Mouse (Mus musculus) forelimb bud, embryonic 11.5 days (tissue): ENCODE data around the gene Hoxb1.

Source experiments
- DNase-seq: peaks from one replicate; pipeline ENCODE4 v3.0.0-alpha.2; 2012; ENCODE audit warnings: low read depth, low spot score

The Hoxb1 gene

DNA sequence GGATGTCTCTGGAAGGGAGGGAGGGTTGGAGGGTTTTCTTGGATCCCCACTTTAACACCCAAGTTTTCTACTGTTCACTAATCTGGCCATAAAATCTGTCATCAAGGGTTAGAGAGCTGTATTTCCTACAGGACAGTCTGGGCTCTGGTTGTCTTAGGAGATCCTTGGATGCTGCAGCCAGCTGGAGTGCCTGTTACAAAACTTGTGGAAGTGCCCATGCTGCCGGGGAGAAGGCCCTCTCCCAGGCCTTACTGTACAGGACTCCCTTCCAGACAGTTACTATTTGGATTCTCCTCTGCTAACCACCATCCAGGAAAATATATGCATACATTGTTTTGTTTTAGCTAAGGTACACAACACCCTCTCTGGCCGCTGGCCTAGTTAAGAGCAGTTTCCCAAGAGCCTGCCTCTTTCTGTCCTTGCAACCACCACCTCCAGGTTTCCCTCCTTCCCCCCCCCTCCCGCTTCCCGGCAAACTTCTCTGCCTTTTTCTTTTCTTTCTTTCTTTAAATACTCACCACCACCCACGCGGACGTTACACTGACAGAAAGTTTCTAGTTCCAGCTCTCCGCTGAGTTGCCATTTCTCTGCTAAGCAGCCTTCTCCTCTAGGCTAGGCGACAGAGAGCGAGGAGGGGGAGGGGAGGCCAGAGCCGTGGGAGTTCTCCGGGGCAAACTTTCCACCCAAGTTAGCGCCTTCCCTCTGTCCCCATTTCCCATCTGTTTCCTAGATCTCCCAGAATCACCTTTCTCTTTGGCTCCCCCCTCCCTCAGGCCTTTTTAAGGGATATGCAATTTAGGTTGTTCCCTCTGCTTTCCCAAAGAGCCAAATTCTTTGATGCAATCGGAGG is 15.8 kb upstream of the Hoxb1 start:
- no peak for DNase-seq

DNA sequence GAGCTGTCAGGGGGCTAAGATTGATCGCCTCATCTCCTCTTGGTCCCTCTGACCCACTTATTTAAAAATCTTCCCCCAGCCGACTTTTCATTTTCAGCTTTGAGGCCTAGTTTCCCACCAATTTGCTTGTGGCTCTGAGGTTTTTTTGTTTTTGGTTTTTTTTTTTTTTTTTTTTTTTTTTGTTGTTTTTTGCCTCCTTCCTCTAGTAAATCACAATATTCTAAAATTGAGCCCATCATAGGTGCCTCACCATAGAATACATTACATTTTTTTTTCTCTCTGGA is 15.3 kb upstream of the Hoxb1 start, which contains the start of gene Hoxb2:
Hoxb2 (plus strand) TSS at position 185 of the 284 bp plus-strand sequence.
- no peak for DNase-seq

DNA sequence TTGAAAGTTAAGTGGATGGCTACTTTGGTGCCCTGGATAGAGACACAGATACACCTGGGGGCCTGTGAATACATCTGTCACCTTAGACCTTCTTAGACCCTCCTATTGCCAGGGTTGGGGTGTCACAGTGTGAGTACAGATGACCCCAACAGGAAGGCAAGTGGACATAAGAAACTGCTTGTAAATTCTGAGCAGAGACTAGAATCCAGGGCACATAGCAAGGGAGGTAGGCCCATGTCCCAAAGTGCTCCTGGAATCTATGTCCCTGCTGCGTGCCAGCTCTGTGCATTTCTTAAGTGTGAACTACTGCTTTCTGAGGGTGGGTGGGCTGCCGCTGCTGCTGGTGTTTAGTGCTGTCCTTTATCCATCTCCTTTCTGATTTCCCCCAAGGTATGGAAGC is 14.8 kb upstream of the Hoxb1 start:
- DNase-seq = no peak

DNA sequence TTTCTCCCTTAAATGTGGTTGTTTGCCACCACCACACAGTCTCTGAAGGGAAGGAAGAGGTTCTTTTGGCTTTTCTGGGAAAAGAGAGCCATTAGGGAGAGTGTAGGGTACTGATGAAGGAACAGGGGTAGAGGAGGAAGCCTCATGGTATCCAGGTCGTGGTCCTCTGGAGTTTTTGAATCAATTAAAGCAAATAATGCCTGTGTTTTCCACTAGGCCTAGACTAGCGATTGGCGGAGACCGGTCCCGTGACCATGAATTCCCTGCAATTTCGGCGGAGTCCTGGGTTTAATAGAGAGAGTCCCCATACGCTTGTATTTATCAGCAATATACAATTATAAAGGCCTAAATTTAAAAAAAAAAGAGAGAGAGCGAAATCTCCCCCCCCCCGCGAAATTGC is 14.2 kb upstream of the Hoxb1 start:
- no peak for DNase-seq

DNA sequence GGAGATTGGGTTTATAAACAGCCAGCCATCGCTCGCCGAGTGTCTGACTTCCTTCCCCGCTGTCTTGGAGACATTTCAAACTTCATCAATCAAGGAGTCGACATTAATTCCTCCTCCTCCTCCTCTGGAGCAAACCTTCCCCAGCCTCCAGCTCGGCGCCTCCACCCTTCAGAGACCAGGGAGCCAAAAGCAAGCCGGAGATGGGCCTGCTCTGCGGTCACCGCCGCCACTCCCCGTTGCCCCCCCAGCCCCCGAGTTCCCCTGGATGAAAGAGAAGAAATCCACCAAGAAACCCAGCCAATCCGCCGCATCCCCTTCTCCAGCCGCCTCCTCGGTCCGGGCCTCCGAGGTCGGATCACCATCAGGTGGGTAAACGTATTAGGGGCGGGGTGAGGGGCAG is 13.7 kb upstream of the Hoxb1 start:
- no peak for DNase-seq

DNA sequence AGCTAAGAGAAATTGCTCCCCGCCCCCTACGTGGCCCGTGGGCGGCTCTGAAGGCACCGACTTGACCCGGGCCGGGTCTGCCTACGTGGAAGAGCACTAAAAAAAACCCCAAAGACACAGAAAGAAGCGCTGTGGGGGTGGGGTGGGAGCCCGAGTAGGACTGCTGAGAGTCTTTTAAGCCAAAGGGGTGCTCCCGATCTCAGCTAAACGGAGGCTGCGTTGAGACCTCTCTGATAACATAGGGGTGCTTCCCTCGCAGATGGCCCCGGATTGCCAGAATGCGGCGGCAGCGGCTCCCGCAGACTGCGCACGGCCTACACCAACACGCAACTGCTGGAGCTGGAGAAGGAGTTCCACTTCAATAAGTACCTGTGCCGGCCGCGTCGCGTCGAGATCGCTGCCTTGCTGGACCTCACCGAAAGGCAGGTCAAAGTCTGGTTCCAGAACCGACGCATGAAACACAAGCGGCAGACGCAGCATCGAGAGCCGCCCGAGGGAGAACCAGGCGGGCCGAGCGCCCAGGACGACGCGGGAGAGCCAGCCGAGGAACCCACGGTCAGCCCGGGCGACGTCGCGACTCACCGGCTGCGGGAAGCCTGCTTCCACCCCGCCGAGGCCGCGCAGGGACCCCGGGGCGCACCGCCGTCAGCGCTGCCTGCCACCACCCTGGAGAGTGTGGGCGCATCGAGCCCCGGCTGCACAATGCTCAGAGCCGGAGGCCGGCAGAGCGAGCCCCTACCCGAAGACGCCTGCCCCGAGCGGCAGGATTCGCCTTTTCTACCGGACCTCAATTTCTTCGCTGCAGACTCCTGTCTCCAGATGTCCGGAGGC is 12.6 kb upstream of the Hoxb1 start:
- DNase-seq = no peak

DNA sequence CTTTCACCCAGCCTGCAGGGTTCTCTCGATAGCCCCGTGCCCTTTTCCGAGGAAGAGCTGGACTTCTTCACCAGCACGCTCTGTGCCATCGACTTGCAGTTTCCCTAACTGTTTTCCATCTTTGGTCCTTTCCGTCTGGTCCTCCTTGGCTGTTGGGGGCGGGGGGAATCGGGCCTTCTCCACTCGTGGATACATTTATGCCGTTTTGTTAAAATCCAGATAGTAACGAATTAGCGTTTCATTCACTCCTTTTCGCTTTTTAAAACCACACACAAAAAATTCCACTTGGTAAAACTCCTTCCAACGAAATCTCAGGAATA is 12.1 kb upstream of the Hoxb1 start:
- DNase-seq = no peak

DNA sequence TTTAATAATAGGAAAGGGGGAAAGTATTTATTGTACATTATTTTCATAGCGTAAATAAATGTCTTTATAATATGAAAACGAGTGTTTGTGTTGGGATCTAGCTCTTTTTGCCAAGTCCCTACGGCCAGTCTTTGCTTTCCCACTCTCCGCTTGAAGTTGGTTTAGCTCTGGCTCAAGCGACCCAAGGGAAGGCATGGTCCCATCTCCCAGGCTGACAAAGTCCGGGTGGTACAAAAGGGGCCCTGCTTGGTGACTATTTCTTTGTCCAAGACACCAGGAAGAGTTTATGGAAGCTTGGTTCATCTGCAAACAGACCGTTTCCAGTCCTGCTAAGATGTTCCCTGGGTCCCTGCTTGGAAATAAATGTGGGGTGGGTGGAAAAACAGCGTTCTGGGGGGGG is 11.6 kb upstream of the Hoxb1 start:
- DNase-seq = no peak

DNA sequence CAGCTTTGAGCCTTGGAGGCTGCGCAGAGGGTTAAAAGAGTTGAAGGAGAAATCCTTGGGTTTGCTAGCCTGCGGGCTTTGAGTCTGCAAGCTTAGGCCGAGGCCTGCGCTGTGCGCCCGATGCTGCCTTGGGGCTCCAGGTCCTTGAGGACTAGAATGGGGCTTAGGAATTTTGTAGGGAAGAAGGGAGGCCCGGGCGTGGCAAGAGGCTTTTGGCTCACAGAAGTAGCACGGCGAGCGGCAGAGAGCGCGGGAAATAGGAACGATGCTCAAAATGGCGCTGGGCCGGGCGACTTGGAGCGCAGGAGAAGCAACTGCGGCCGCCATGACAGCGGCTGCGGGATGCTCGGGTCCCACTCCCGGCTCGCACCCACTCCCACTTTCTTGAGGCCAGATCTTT is 11.2 kb upstream of the Hoxb1 start:
- no peak for DNase-seq

DNA sequence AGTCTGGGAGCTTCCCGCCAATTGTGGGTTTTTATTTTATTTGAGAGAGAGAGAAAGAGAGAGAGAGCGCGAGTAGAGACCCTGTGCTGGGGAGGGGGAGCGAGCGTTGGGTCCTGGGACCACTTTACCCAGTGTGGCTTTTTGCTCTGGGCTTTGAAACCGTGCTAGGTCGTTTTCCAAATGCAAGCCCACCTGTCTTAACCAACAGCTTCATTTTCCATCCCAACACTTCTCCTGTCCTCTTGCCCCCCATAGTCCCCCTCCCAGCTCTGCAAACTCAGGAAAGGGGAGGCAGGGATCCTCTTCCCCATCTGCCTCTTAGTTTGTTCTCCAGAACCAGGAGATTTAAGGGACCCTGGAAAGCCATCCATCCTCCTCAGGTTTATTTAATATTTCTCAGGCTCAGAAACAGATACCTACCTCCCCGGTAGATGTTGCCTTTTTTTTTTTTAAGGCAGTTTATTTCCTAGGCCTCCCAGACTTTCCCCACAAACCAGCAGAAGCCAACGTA is 10.7 kb upstream of the Hoxb1 start:
- DNase-seq = no peak

DNA sequence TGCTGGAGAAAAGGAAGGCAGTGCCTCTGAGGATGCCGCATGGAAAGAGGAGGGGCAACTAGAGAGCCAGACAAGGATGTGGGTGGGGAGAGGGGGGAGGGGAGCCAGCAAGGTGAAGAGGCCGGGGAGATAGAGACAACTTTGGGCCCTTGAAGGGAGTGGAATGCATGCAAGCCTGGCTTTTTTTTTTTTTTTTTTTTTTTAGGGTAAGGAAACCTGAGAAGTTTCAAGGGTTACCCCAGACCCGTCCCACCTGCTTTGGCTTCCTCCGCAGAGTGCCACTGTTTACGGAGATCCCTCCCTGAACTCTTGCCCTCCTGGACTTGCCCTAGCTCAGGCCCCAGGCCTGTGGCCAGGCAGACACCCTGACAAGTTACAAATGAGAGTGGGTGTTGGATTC is 1.7 kb upstream of the Hoxb1 start:
- no peak for DNase-seq

DNA sequence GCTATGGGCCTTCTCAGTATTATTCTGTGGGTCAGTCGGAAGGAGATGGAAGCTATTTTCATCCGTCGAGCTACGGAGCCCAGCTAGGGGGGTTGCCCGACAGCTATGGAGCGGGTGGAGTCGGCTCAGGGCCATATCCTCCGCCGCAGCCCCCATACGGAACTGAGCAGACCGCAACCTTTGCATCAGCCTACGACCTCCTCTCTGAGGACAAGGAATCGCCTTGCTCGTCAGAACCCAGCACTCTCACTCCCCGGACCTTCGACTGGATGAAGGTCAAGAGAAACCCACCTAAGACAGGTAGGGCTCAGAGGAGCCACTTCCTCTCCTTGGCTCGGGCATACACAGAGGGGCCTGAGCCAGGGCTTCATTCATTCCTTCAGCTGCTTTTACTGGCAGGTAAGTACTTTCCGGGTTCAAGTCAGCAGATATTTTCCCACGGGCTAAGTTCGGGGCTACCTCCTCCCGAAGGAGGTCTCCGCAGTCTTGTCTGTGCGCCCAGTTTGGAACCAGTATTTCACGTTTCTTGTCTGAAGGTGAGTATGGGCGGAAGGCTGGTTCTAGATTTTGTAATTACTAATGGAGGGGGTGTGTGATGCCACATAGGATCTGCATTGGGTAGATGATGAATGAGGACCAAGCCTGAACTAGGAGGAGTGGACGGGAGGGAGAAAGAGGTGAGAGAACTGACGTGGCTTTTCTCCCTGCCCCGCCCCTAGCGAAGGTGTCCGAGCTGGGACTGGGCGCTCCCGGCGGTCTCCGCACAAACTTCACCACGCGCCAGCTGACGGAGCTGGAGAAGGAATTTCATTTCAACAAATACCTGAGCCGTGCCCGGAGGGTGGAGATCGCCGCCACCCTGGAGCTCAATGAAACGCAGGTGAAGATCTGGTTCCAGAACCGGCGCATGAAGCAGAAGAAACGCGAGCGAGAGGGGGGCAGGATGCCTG is 815 bp downstream of the Hoxb1 start:
- no peak for DNase-seq

DNA sequence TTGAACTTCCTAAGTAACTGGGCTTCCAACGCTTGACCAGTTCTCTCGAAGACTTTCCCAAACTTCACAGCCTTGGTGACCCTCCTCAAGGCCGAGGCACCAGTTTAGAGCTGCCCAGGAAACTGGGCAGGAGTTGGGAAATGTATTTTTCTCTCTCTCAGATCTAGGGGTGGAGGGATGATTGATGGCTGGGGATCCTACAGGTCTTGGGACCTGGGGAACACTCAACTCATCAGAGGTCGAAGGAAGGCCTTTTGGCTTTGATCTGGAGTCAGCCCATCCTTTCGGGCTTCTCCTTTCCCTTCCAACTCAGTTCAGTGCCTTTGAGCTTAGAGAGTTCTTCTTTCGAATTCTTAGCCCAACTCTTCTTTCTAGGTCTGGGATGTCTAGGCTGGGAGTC is 1.6 kb downstream of the Hoxb1 start:
- DNase-seq = no peak

DNA sequence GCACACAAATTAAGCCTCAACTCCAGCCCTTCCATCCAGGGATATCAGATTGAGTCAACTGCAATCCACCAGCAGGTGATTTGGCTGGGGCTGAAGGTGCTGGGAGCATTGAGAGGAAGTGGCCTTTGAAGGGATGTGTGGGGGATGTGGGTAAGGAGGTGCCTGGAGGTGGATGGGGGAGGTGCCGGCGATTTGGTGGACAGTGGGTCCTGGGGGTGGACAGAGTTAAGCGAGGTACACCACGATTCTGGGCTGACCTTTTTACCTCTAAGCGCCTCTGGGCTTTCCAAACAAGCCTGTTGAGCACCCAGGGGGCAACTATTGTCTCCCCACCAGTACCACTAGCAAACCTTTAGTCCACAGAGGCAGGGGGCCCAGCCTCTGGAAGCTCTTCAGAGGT is 3.1 kb downstream of the Hoxb1 start:
- no peak for DNase-seq

DNA sequence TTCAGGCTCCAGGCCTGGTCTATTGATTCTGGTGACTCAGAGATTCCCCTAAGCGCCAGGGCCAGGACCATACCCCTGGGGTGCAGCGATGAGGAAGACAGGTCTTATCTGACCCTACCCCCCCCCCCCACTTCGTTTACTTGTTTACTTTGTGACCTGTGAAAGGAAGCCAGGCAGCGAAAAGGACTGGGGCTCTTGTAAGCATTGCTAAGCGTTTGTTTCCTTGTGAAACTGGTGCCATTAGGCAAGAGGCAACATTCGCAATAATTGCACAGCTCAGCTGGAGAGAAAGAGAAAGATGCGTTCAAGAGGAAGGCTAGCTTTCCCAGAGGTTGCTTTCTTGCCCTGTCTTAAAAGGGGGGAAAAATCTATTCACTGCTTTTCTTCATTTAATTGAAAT is 3.6 kb downstream of the Hoxb1 start:
- no peak for DNase-seq

DNA sequence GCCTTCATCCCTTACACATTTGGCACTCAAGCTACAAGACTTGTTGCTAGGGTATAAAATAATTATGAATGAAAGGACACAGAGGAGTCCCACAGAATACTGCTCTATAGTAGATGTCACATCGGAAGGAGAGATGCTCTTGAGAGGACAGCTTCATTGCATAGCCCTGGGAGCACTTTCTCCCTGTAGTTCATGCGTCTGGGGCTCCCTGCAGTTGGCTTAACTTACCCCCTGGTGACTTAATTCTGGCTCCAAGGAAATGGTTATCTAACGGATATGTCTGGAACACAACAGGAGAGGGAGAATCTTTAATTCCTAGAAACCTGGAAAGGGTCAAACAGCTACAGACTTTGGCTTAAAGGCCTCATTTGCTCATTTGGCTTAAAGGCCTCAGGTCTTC is 6.2 kb downstream of the Hoxb1 start:
- no peak for DNase-seq

DNA sequence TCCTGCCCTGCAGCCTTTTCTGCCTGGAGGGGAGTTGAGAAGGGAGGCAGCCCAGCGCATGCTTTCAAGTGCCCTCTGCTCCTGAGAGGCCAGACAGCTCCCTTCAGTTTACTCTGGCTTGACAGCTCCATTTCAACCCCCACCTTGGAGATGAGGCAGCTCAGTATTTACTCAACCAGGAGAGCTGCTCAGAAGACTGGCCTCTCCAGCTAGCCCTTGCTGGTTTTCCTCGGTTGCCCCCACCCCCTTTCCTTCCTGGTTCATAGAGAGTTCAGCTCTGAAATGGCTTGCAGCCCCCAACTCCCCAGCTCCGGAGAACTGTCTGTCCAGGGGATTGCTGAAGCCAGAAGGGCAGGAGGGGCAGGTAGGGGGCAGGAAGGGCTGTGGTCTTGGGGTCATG is 7.0 kb downstream of the Hoxb1 start:
- no peak for DNase-seq

DNA sequence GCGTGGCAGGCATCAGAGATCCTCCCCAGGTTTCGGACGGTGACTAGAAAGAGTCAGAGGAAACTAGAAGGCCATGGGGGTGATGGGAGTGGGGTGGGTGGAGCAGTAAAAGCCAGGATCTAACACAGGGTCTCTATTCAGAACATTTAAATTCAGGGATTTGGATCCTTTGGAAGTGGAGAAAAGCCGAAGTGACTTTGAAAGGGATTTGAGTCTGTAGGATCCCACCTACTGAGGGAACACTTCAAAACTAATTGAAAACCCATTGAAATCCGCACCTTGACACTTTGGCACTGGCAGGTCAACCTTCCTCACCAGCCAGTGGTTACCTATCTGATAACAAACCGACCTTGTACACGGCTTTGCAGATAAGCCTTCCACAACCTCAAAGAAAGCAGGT is 9.3 kb downstream of the Hoxb1 start:
- DNase-seq = no peak

DNA sequence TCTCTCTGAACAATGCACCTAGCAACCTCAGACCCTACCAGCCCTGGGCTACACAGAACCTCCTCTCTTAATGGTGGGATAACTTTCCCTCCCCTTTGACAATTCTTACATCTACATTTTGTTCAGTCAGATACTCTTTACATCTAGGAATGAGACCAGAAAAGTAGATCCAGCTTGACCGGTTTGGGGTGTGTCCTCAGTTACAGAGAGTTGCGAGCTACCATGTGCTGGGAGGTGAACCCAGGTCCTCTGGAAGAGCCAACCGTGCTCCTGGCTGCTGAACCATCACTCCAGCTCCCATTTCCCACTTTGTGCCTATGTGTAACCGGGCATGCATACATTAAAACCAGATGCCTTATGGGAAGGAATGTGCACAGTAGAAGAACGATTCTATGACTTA is 17.8 kb downstream of the Hoxb1 start:
- DNase-seq = no peak

DNA sequence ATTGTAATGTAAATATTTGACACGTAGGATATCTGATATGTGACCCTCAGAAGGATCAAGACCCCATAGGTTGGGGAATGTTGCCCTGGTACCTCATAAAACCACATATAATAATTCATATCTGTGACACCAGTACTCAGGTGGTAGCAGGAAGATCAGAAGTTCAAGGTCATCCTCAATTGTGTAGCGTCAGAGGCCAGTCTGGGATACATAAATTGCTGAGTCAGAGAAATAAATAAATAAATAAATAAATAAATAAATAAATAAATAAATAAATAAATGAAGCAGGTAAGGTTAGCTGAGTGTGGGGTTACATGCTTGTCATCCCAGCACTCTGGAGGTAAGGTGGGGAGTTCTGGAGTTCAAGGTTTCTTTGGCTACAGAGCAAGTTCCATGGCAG is 22.1 kb downstream of the Hoxb1 start:
- no peak for DNase-seq

DNA sequence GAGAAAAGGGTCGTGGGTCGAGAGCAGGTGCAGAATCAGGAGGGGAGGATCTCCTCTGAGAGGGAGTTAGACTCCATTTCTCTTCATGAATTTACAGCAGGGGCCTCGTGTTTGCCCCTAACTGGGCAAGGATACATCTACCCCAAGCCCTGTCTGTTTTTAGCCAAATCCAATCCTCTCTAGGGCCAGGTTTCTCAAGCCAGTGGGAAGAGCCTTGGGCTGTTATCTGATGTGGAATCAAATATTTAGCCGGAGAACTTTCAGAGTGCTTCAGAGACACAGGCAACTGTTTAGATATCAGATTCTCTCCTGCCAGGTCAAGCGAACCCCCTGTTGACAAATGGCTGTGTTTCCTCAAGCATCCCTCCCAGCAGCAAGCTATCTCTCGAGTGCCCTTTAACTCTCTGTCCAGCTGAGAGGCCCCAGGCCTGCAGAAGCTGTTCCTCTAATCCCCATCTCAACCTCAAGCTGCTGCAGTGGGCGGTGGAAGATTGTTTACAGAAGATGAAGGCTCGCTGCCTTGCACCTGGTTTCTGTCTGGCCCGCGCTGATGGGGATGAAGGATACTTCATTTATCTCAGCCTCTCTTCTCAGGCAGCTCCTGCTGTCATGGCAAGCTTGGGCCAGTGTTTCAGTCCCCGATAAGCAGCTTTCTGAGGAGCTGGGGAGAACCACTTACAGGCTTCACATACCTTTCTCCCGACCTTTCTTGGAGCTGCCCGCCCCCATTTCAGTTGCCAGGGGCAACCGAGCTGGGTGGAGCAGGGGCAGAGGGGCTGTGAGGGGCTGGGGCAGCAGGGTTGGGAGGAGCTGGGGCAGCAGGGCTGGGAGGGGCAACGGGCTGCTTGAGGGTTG is 31.4 kb downstream of the Hoxb1 start:
- peak; percentile 36 for DNase-seq
